Mouse (Mus musculus) heart, embryonic 15.5 days (tissue): ENCODE measurements around the gene Lyzl6. TPM values are rescaled to one million over a fixed set of nuclear protein-coding genes. Genes with fewer than 3 reads are reported as not detected.

Experiments used
- ATAC-seq: fragments of 200-750 bp; cut with Nextera tagmentation; replicated peaks from 2 replicates; pipeline ENCODE4 v1.8.0; 2017; ENCODE audit warnings: low read depth, moderate TSS enrichment; ENCODE audit not compliant: insufficient number of reproducible peaks, insufficient read depth, low FRiP score
- H3K27ac ChIP-seq: fragments of 300-500 bp; sonication (generic); 2 replicates; pipeline ENCODE4 v1.5.1; 2015; ENCODE audit warnings: mild to moderate bottlenecking, inconsistent platforms
- H3K27me3 ChIP-seq: fragments of 300-500 bp; sonication (generic); 2 replicates; pipeline ENCODE4 v1.6.1; 2015; ENCODE audit warnings: inconsistent platforms
- H3K36me3 ChIP-seq: fragments of 300-500 bp; sonication (generic); 2 replicates; pipeline ENCODE4 v1.6.1; 2015; ENCODE audit warnings: mild to moderate bottlenecking, inconsistent platforms
- H3K4me1 ChIP-seq: fragments of 300-500 bp; sonication (generic); replicated peaks from 2 replicates; pipeline ENCODE4 v1.6.1; 2015; ENCODE audit warnings: inconsistent platforms
- H3K4me2 ChIP-seq: fragments of 300-500 bp; sonication (generic); 2 replicates; pipeline ENCODE4 v1.6.1; 2015; ENCODE audit warnings: inconsistent platforms, mild to moderate bottlenecking, moderate library complexity
- H3K4me3 ChIP-seq: fragments of 300-500 bp; sonication (generic); 2 replicates; pipeline ENCODE4 v1.5.1; 2015; ENCODE audit warnings: mild to moderate bottlenecking, inconsistent platforms
- H3K9ac ChIP-seq: fragments of 300-500 bp; sonication (generic); 2 replicates; pipeline ENCODE4 v1.6.1; 2015; ENCODE audit warnings: mild to moderate bottlenecking, inconsistent platforms
- H3K9me3 ChIP-seq: fragments of 300-500 bp; sonication (generic); replicated peaks from 2 replicates; pipeline ENCODE4 v1.6.1; 2016; ENCODE audit warnings: inconsistent platforms
- WGBS: fragments of 180-500 bp; shearing (Covaris S2); methylation state at CpG from one replicate; pipeline ENCODE4 v1.1.7; 2015; ENCODE audit warnings: mixed read lengths; 5-methylcytosine and 5-hydroxymethylcytosine counted together
- polyA plus RNA-seq: library from polyadenylated mRNA; unstranded; fragments of >200 nt; fragmentation: Nextera tagmentation; extraction: Ambion mirVana; gene quantifications from 2 replicates; pipeline ENCODE4 v1.2.1, GENCODE M21; 2015

Lyzl6 gene
- polyA plus RNA-seq, 1 experiment from 2014 or later, result not detected

GRCm38 (mm10) chr11:103661863-103662262, 23.2 kb upstream of the Lyzl6 start:
- Histone ChIP-seq H3K4me1 (0 out of 2 replicates have a peak, but pooled peaks cover 2% of the 10 kb centered on the region), H3K9ac (no peak overlapping the region), H3K4me2 (no peak overlapping the region), H3K9me3 (no peaks in the 10 kb centered on the region), H3K36me3 (no peaks in the 10 kb centered on the region), H3K4me3 (no peak overlapping the region), H3K27me3 (peaks cover 14% of the 10 kb centered on the region; the same call in 1 of the 2 replicates), H3K27ac (no peak overlapping the region)
- 51% methylated on average over 4 of the region's 4 CpGs for WGBS
- ATAC-seq, result no peak

- H3K4me1 ChIP-seq, result no peaks in the 10 kb centered on the region
- peaks cover 36% of the 10 kb centered on the region for H3K27me3 ChIP-seq
- no peaks in the 10 kb centered on the region for H3K9me3 ChIP-seq
- 79% methylated on average over 7 of the region's 7 CpGs for WGBS
- ATAC-seq, result no peak
- no peak overlapping the region for H3K4me3 ChIP-seq
- no peaks in the 10 kb centered on the region for H3K36me3 ChIP-seq
- no peak overlapping the region for H3K4me2 ChIP-seq
- H3K9ac ChIP-seq, result no peak overlapping the region
- no peak overlapping the region for H3K27ac ChIP-seq
These were observed 19.5 kb upstream of the Lyzl6 start for GRCm38 (mm10) chr11:103658189-103658588.

- Histone ChIP-seq H3K4me3 (no peak overlapping the region), H3K9me3 (no peaks in the 10 kb centered on the region), H3K4me2 (no peak overlapping the region), H3K9ac (no peak overlapping the region), H3K27me3 (peaks cover 48% of the 10 kb centered on the region), H3K36me3 (no peaks in the 10 kb centered on the region), H3K27ac (no peak overlapping the region), H3K4me1 (no peaks in the 10 kb centered on the region)
- ATAC-seq, result no peak
- 14% methylated on average over 3 of the region's 3 CpGs for WGBS
These were observed 17.8 kb upstream of the Lyzl6 start for GRCm38 (mm10) chr11:103656520-103656919.

- H3K27me3 ChIP-seq, result peaks cover 79% of the 10 kb centered on the region
These were observed 14.8 kb upstream of the Lyzl6 start for GRCm38 (mm10) chr11:103653359-103653965.

GRCm38 (mm10) chr11:103651426-103651825, 12.7 kb upstream of the Lyzl6 start:
- H3K27me3 ChIP-seq, result peaks cover 96% of the 10 kb centered on the region
- H3K4me2 ChIP-seq, result no peak overlapping the region
- no peak overlapping the region for H3K9ac ChIP-seq
- no peaks in the 10 kb centered on the region for H3K9me3 ChIP-seq
- peaks cover 13% of the 10 kb centered on the region for H3K4me1 ChIP-seq
- no peaks in the 10 kb centered on the region for H3K36me3 ChIP-seq
- no peak overlapping the region for H3K27ac ChIP-seq
- no peak overlapping the region for H3K4me3 ChIP-seq
- 74% methylated on average over 6 of the region's 6 CpGs for WGBS
- no peak for ATAC-seq

More at GRCm38 (mm10) chr11:103653359-103653965, 14.8 kb upstream of the Lyzl6 start:
- no peak overlapping the region for H3K9ac ChIP-seq
- no peak overlapping the region for H3K27ac ChIP-seq
- peaks cover 13% of the 10 kb centered on the region for H3K4me1 ChIP-seq
- no peak overlapping the region for H3K4me3 ChIP-seq
- ATAC-seq, result no peak
- WGBS, result 51% methylated on average over 10 of the region's 10 CpGs
- no peaks in the 10 kb centered on the region for H3K9me3 ChIP-seq
- no peaks in the 10 kb centered on the region for H3K36me3 ChIP-seq
- H3K4me2 ChIP-seq, result no peak overlapping the region

GRCm38 (mm10) chr11:103649983-103650493, 11.3 kb upstream of the Lyzl6 start:
- no peak overlapping the region for H3K27ac ChIP-seq
- H3K4me1 ChIP-seq, result peaks cover 13% of the 10 kb centered on the region
- no peaks in the 10 kb centered on the region for H3K9me3 ChIP-seq
- no peak for ATAC-seq
- WGBS, result 2% methylated on average over 37 of the region's 37 CpGs
- no peaks in the 10 kb centered on the region for H3K36me3 ChIP-seq
- no peak overlapping the region for H3K9ac ChIP-seq
- H3K4me2 ChIP-seq, result peak overlapping the region; percentile 59
- H3K4me3 ChIP-seq, result peak overlapping the region; percentile 31
- H3K27me3 ChIP-seq, result peaks cover 89% of the 10 kb centered on the region

GRCm38 (mm10) chr11:103649301-103649982, 10.8 kb upstream of the Lyzl6 start, which contains the start of gene Rprml:
Rprml (plus strand) TSS chr11:103649570.
- Histone ChIP-seq H3K36me3 (no peaks in the 10 kb centered on the region), H3K27ac (no peak within 1 kb of the TSS), H3K4me2 (peak within 1 kb of the TSS; percentile 59), H3K27me3 (peaks cover 83% of the 10 kb centered on the region), H3K9me3 (no peaks in the 10 kb centered on the region), H3K4me3 (peak within 1 kb of the TSS; percentile 31), H3K4me1 (peaks cover 13% of the 10 kb centered on the region), H3K9ac (no peak within 1 kb of the TSS)
- no peak for ATAC-seq
- under 1% methylated on average over 71 of the region's 71 CpGs for WGBS

GRCm38 (mm10) chr11:103648656-103649055, 10.0 kb upstream of the Lyzl6 start:
- no peak overlapping the region for H3K9ac ChIP-seq
- WGBS, result 25% methylated on average over 7 of the region's 7 CpGs
- peaks cover 13% of the 10 kb centered on the region for H3K4me1 ChIP-seq
- no peaks in the 10 kb centered on the region for H3K36me3 ChIP-seq
- no peaks in the 10 kb centered on the region for H3K9me3 ChIP-seq
- no peak overlapping the region for H3K4me2 ChIP-seq
- no peak for ATAC-seq
- no peak overlapping the region for H3K4me3 ChIP-seq
- H3K27me3 ChIP-seq, result peaks cover 80% of the 10 kb centered on the region
- no peak overlapping the region for H3K27ac ChIP-seq

GRCm38 (mm10) chr11:103647921-103648620, 9.4 kb upstream of the Lyzl6 start:
- 10% methylated on average over 11 of the region's 11 CpGs for WGBS
- no peak for ATAC-seq

GRCm38 (mm10) chr11:103646301-103646700, 7.6 kb upstream of the Lyzl6 start:
- Histone ChIP-seq H3K9ac (no peak overlapping the region), H3K4me1 (peaks cover 13% of the 10 kb centered on the region), H3K4me3 (no peak overlapping the region), H3K27ac (no peak overlapping the region), H3K9me3 (no peaks in the 10 kb centered on the region), H3K4me2 (no peak overlapping the region), H3K27me3 (peaks cover 59% of the 10 kb centered on the region), H3K36me3 (no peaks in the 10 kb centered on the region)
- WGBS, result 72% methylated on average over 6 of the region's 6 CpGs
- ATAC-seq, result no peak

More at GRCm38 (mm10) chr11:103647921-103648620, 9.4 kb upstream of the Lyzl6 start:
- peaks cover 74% of the 10 kb centered on the region for H3K27me3 ChIP-seq
- no peak overlapping the region for H3K4me3 ChIP-seq
- H3K27ac ChIP-seq, result no peak overlapping the region
- H3K9ac ChIP-seq, result no peak overlapping the region
- no peaks in the 10 kb centered on the region for H3K36me3 ChIP-seq
- no peak overlapping the region for H3K4me2 ChIP-seq
- no peaks in the 10 kb centered on the region for H3K9me3 ChIP-seq
- H3K4me1 ChIP-seq, result peaks cover 13% of the 10 kb centered on the region

- H3K4me1 ChIP-seq, result peaks cover 13% of the 10 kb centered on the region
- H3K4me2 ChIP-seq, result no peak overlapping the region
- H3K27ac ChIP-seq, result no peak overlapping the region
- peaks cover 58% of the 10 kb centered on the region for H3K27me3 ChIP-seq
- no peak overlapping the region for H3K4me3 ChIP-seq
- no peak for ATAC-seq
- H3K9ac ChIP-seq, result no peak overlapping the region
- 59% methylated on average over 8 of the region's 8 CpGs for WGBS
- no peaks in the 10 kb centered on the region for H3K36me3 ChIP-seq
- H3K9me3 ChIP-seq, result no peaks in the 10 kb centered on the region
These were observed 7.0 kb upstream of the Lyzl6 start for GRCm38 (mm10) chr11:103645731-103646130.
